ENCODE assay signal across 29 mouse cellular contexts in genomic region chr5:67303816-67304215, GRCm38 (mm10).
"Had no signal": no experiment of that assay in that cellular context is flagged by ENCODE, and none has a peak within 500 bp of the region (broad histone marks: within the 10 kb centered on the region; RNA-seq: fewer than 3 reads in every experiment).

No protein-coding gene starts in this region.

- H3K4me3 ChIP-seq: heart, embryonic 12.5 days; heart, embryonic 13.5 days; heart, embryonic 15.5 days; hindbrain, embryonic 10.5 days; hindbrain, embryonic 12.5 days; hindbrain, embryonic 13.5 days; hindbrain, embryonic 15.5 days; intestine, embryonic 15.5 days; kidney, embryonic 15.5 days; layer of hippocampus, adult 2 months; left cerebral cortex, adult 2 months had no signal

- H3K9me3 ChIP-seq: heart, embryonic 12.5 days; heart, embryonic 13.5 days; heart, embryonic 15.5 days; hindbrain, embryonic 10.5 days; hindbrain, embryonic 12.5 days; hindbrain, embryonic 13.5 days; hindbrain, embryonic 15.5 days; intestine, embryonic 15.5 days; kidney, embryonic 15.5 days had no signal

- DNase-seq: heart, postnatal 10 days; heart, postnatal 14 days; heart, postnatal 36 days; heart, postnatal 4 days; kidney, adult 18-20 months; kidney, adult 2 months; kidney, adult 8-10 months; kidney, adult 9 months; kidney, postnatal 10 days; kidney, postnatal 14 days; kidney, postnatal 25 days; kidney, postnatal 36 days; kidney, postnatal 4 days; layer of hippocampus, adult 9-11 months; layer of hippocampus, postnatal 36 days had no signal

- H3K36me3 ChIP-seq: heart, embryonic 12.5 days; heart, embryonic 15.5 days; hindbrain, embryonic 12.5 days; hindbrain, embryonic 13.5 days; hindbrain, embryonic 15.5 days; intestine, embryonic 15.5 days; kidney, embryonic 15.5 days had no signal

- H3K9ac ChIP-seq: heart, embryonic 12.5 days; heart, embryonic 13.5 days; heart, embryonic 15.5 days; hindbrain, embryonic 12.5 days; hindbrain, embryonic 13.5 days; hindbrain, embryonic 14.5 days; hindbrain, embryonic 15.5 days; intestine, embryonic 15.5 days; kidney, embryonic 15.5 days had no signal

- H3K27me3 ChIP-seq: heart, embryonic 12.5 days; heart, embryonic 13.5 days; heart, embryonic 15.5 days; hindbrain, embryonic 12.5 days; hindbrain, embryonic 13.5 days; hindbrain, embryonic 15.5 days; intestine, embryonic 15.5 days; kidney, embryonic 15.5 days had no signal

- H3K27ac ChIP-seq: heart, embryonic 13.5 days; heart, embryonic 15.5 days; hindbrain, embryonic 10.5 days; hindbrain, embryonic 12.5 days; hindbrain, embryonic 13.5 days; hindbrain, embryonic 14.5 days; hindbrain, embryonic 15.5 days; hindbrain, postnatal 0 days; intestine, embryonic 15.5 days; kidney, embryonic 15.5 days; kidney, postnatal 0 days; layer of hippocampus, adult 2 months; left cerebral cortex, adult 2 months had no signal
